Mouse (Mus musculus) CD4-positive, CD25-positive, alpha-beta regulatory T cell, adult 2 months (primary cell): Measurements from ENCODE around the gene Vps36.

Experiments
- DNase-seq: peaks from one replicate; pipeline ENCODE4 v3.0.0-alpha.2; 2012; ENCODE audit warnings: low read depth, low spot score

Vps36 gene

GRCm38 (mm10) chr8:22192660-22193431 lies at the start of gene Vps36:
TSS of gene Vps36 (plus strand) at chr8:22192809.
- peak; percentile 93 for DNase-seq

GRCm38 (mm10) chr8:22143764-22144491 lies 48.7 kb upstream of the Vps36 start:
- DNase-seq, result no peak

- DNase-seq, result no peak
Measured at GRCm38 (mm10) chr8:22145831-22146230, 46.8 kb upstream of the Vps36 start.

- no peak for DNase-seq
Measured at GRCm38 (mm10) chr8:22147706-22148366, 44.8 kb upstream of the Vps36 start.

GRCm38 (mm10) chr8:22148367-22148740 lies 44.3 kb upstream of the Vps36 start:
- DNase-seq, result no peak

- no peak for DNase-seq
Measured at GRCm38 (mm10) chr8:22149643-22150344, 42.8 kb upstream of the Vps36 start.

- DNase-seq, result no peak
Measured at GRCm38 (mm10) chr8:22150345-22150663, 42.3 kb upstream of the Vps36 start.

- no peak for DNase-seq
Measured at GRCm38 (mm10) chr8:22162206-22162605, 30.4 kb upstream of the Vps36 start.

- no peak for DNase-seq
Measured at GRCm38 (mm10) chr8:22164431-22164830, 28.2 kb upstream of the Vps36 start.

GRCm38 (mm10) chr8:22165251-22166079 lies 27.1 kb upstream of the Vps36 start:
- DNase-seq, result peak; percentile 7

GRCm38 (mm10) chr8:22166080-22166603 lies 26.5 kb upstream of the Vps36 start, which contains the start of gene Nek3:
TSS of gene Nek3 (minus strand) at chr8:22166435.
- DNase-seq, result peak; percentile 96

- no peak for DNase-seq
Measured at GRCm38 (mm10) chr8:22169167-22169566, 23.4 kb upstream of the Vps36 start.

- no peak for DNase-seq
Measured at GRCm38 (mm10) chr8:22175966-22176365, 16.6 kb upstream of the Vps36 start.

- DNase-seq, result peak; percentile 62
Measured at GRCm38 (mm10) chr8:22184884-22185283, 7.7 kb upstream of the Vps36 start.

- peak; percentile 87 for DNase-seq
Measured at GRCm38 (mm10) chr8:22185431-22186397, 6.9 kb upstream of the Vps36 start, which contains the start of gene Ckap2. TSS of gene Ckap2 (minus strand) at chr8:22185819.

GRCm38 (mm10) chr8:22193432-22194010 lies 912 bp downstream of the Vps36 start:
- DNase-seq, result peak; percentile 53

GRCm38 (mm10) chr8:22197914-22198313 lies 5.3 kb downstream of the Vps36 start:
- no peak for DNase-seq

GRCm38 (mm10) chr8:22199481-22199880 lies 6.9 kb downstream of the Vps36 start:
- peak; percentile 41 for DNase-seq

GRCm38 (mm10) chr8:22207535-22207934 lies 14.9 kb downstream of the Vps36 start:
- DNase-seq, result no peak
